Mouse (Mus musculus): Measurements from ENCODE around the gene Rrp1.

- TF ChIP-seq ZNF384 (IDR thresholded peaks at IDR 0.05; ENCODE audit: low read depth, low read length) (no peak), ZC3H11A (IDR thresholded peaks at IDR 0.05; ENCODE audit: borderline replicate concordance, low read depth, low read length) (no peak), HCFC1 (IDR thresholded peaks at IDR 0.05; ENCODE audit: borderline replicate concordance, insufficient read depth, low read length) (no peak), CHD2 (IDR thresholded peaks at IDR 0.05; ENCODE audit: low read depth, low read length) (no peak)
Measured at GRCm38 (mm10) chr10:78432853-78433252, 20.0 kb upstream of the Rrp1 start.

All from ES-E14 (cell line).